Mouse (Mus musculus) limb, embryonic 15.5 days (tissue): ENCODE results near the gene Ap2m1. TPM values are rescaled to one million over a fixed set of nuclear protein-coding genes. Genes with fewer than 3 reads are reported as not detected.
"Not testable (repeated sequence)": the region's sequence is repeated elsewhere in the genome, so short reads cannot be mapped to it uniquely, and the experiment has no call there.

Experiments used
- ATAC-seq: fragments of 200-750 bp; cut with Nextera tagmentation; 2 replicates; pipeline ENCODE4 v1.8.0; 2017; ENCODE audit warnings: low read depth, moderate TSS enrichment; ENCODE audit not compliant: insufficient number of reproducible peaks, low FRiP score, low TSS enrichment
- H3K27ac ChIP-seq: fragments of 300-500 bp; sonication (generic); 2 replicates; pipeline ENCODE4 v1.5.1; 2015; ENCODE audit warnings: moderate library complexity, mild to moderate bottlenecking, inconsistent platforms
- H3K27me3 ChIP-seq: fragments of 300-500 bp; sonication (generic); 2 replicates; pipeline ENCODE4 v1.6.1; 2015; ENCODE audit warnings: inconsistent platforms
- H3K36me3 ChIP-seq: fragments of 300-500 bp; sonication (generic); 2 replicates; pipeline ENCODE4 v1.6.1; 2015; ENCODE audit warnings: inconsistent platforms
- H3K4me1 ChIP-seq: fragments of 300-500 bp; sonication (generic); 2 replicates; pipeline ENCODE4 v1.6.1; 2015; ENCODE audit warnings: inconsistent platforms
- H3K4me2 ChIP-seq: fragments of 300-500 bp; sonication (generic); 2 replicates; pipeline ENCODE4 v1.6.1; 2015; ENCODE audit warnings: mild to moderate bottlenecking, inconsistent platforms
- H3K4me3 ChIP-seq: fragments of 300-500 bp; sonication (generic); 2 replicates; pipeline ENCODE4 v1.5.1; 2015; ENCODE audit warnings: mild to moderate bottlenecking, inconsistent platforms
- H3K9ac ChIP-seq: fragments of 300-500 bp; sonication (generic); 2 replicates; pipeline ENCODE4 v1.6.1; 2015; ENCODE audit warnings: inconsistent platforms
- H3K9me3 ChIP-seq: fragments of 300-500 bp; sonication (generic); 2 replicates; pipeline ENCODE4 v1.6.1; 2016; ENCODE audit warnings: inconsistent platforms
- WGBS: fragments of 180-500 bp; shearing (Covaris S2); methylation state at CpG from one replicate; pipeline ENCODE4 v1.1.7; 2015; 5-methylcytosine and 5-hydroxymethylcytosine counted together
- polyA plus RNA-seq: library from polyadenylated mRNA; unstranded; fragments of >200 nt; fragmentation: Nextera tagmentation; extraction: Ambion mirVana; gene quantifications from 2 replicates; pipeline ENCODE4 v1.2.1, GENCODE M21; 2015

Ap2m1 gene
- 572 and 581 TPM in 2 replicates for polyA plus RNA-seq

- under 1% methylated on average over 52 of the region's 52 CpGs for WGBS
- Histone ChIP-seq H3K27ac (peak within 1 kb of the TSS; percentile 82), H3K4me3 (peak within 1 kb of the TSS; percentile 90), H3K27me3 (no peaks in the 10 kb centered on the region), H3K4me2 (peak within 1 kb of the TSS; percentile 64), H3K4me1 (peaks cover 26% of the 10 kb centered on the region), H3K36me3 (peaks cover 56% of the 10 kb centered on the region), H3K9ac (peak within 1 kb of the TSS; percentile 89), H3K9me3 (no peaks in the 10 kb centered on the region)
- peak; percentile 98 for ATAC-seq
These were observed at the start of gene Ap2m1 for GRCm38 (mm10) chr16:20535296-20536080. TSS of gene Ap2m1 (plus strand) at chr16:20535478.

- no peaks in the 10 kb centered on the region for H3K27me3 ChIP-seq
- no peaks in the 10 kb centered on the region for H3K36me3 ChIP-seq
- no peak overlapping the region for H3K27ac ChIP-seq
- 51% methylated on average over 3 of the region's 3 CpGs for WGBS
- no peak overlapping the region for H3K9ac ChIP-seq
- no peaks in the 10 kb centered on the region for H3K4me1 ChIP-seq
- no peaks in the 10 kb centered on the region for H3K9me3 ChIP-seq
- no peak for ATAC-seq
- H3K4me2 ChIP-seq: no peak overlapping the region
- no peak overlapping the region for H3K4me3 ChIP-seq
These were observed 49.2 kb upstream of the Ap2m1 start for GRCm38 (mm10) chr16:20486048-20486447.

GRCm38 (mm10) chr16:20488151-20488550, 47.1 kb upstream of the Ap2m1 start:
- WGBS: 61% methylated on average over 1 of the region's 1 CpGs
- H3K36me3 ChIP-seq: no peaks in the 10 kb centered on the region

GRCm38 (mm10) chr16:20488751-20489150, 46.5 kb upstream of the Ap2m1 start:
- not testable (repeated sequence) for H3K9ac ChIP-seq, ATAC-seq, H3K36me3 ChIP-seq, H3K4me1 ChIP-seq, H3K9me3 ChIP-seq, H3K27me3 ChIP-seq, H3K27ac ChIP-seq, H3K4me3 ChIP-seq, H3K4me2 ChIP-seq
- 79% methylated on average over 9 of the region's 9 CpGs for WGBS

More at GRCm38 (mm10) chr16:20488151-20488550, 47.1 kb upstream of the Ap2m1 start:
- Histone ChIP-seq H3K9me3 (no peaks in the 10 kb centered on the region), H3K4me3 (no peak overlapping the region), H3K4me2 (no peak overlapping the region), H3K27ac (no peak overlapping the region), H3K4me1 (no peaks in the 10 kb centered on the region), H3K27me3 (no peaks in the 10 kb centered on the region), H3K9ac (no peak overlapping the region)
- no peak for ATAC-seq

GRCm38 (mm10) chr16:20489233-20489632, 46.0 kb upstream of the Ap2m1 start:
- 80% methylated on average over 2 of the region's 2 CpGs for WGBS
- no peaks in the 10 kb centered on the region for H3K36me3 ChIP-seq
- no peak overlapping the region for H3K4me2 ChIP-seq
- H3K9ac ChIP-seq: no peak overlapping the region
- no peaks in the 10 kb centered on the region for H3K4me1 ChIP-seq
- no peaks in the 10 kb centered on the region for H3K9me3 ChIP-seq
- no peak for ATAC-seq
- H3K27me3 ChIP-seq: no peaks in the 10 kb centered on the region
- H3K4me3 ChIP-seq: no peak overlapping the region
- H3K27ac ChIP-seq: no peak overlapping the region

- H3K9me3 ChIP-seq: no peaks in the 10 kb centered on the region
- no peaks in the 10 kb centered on the region for H3K4me1 ChIP-seq
- H3K27me3 ChIP-seq: no peaks in the 10 kb centered on the region
- H3K4me2 ChIP-seq: no peak overlapping the region
- WGBS: 37% methylated on average over 2 of the region's 2 CpGs
- no peaks in the 10 kb centered on the region for H3K36me3 ChIP-seq
- H3K27ac ChIP-seq: no peak overlapping the region
- no peak for ATAC-seq
- no peak overlapping the region for H3K9ac ChIP-seq
- no peak overlapping the region for H3K4me3 ChIP-seq
These were observed 44.7 kb upstream of the Ap2m1 start for GRCm38 (mm10) chr16:20490581-20490980.

GRCm38 (mm10) chr16:20491301-20491700, 44.0 kb upstream of the Ap2m1 start:
- Histone ChIP-seq H3K27me3 (no peaks in the 10 kb centered on the region), H3K4me2 (no peak overlapping the region), H3K4me3 (no peak overlapping the region), H3K36me3 (no peaks in the 10 kb centered on the region), H3K9ac (no peak overlapping the region), H3K9me3 (no peaks in the 10 kb centered on the region), H3K27ac (no peak overlapping the region), H3K4me1 (no peaks in the 10 kb centered on the region)
- no peak for ATAC-seq
- WGBS: 54% methylated on average over 2 of the region's 2 CpGs

- Histone ChIP-seq H3K27ac (no peak overlapping the region), H3K36me3 (no peaks in the 10 kb centered on the region), H3K9me3 (no peaks in the 10 kb centered on the region), H3K4me2 (no peak overlapping the region), H3K4me3 (no peak overlapping the region), H3K9ac (no peak overlapping the region), H3K4me1 (peaks cover 8% of the 10 kb centered on the region), H3K27me3 (no peaks in the 10 kb centered on the region)
- ATAC-seq: no peak
- 73% methylated on average over 2 of the region's 2 CpGs for WGBS
These were observed 41.8 kb upstream of the Ap2m1 start for GRCm38 (mm10) chr16:20493452-20493851.

GRCm38 (mm10) chr16:20496671-20497600, 38.3 kb upstream of the Ap2m1 start:
- H3K4me2 ChIP-seq: peak overlapping the region; percentile 57
- ATAC-seq: no peak; the same call in 1 of the 2 replicates
- WGBS: 15% methylated on average over 25 of the region's 25 CpGs
- H3K27me3 ChIP-seq: no peaks in the 10 kb centered on the region
- H3K4me3 ChIP-seq: peak overlapping the region; percentile 33
- peak overlapping the region; percentile 33; the same call in 1 of the 2 replicates for H3K27ac ChIP-seq
- H3K9ac ChIP-seq: no peak overlapping the region
- peaks cover 16% of the 10 kb centered on the region for H3K4me1 ChIP-seq
- no peaks in the 10 kb centered on the region for H3K9me3 ChIP-seq
- H3K36me3 ChIP-seq: peaks cover 10% of the 10 kb centered on the region

GRCm38 (mm10) chr16:20497980-20498676, 37.1 kb upstream of the Ap2m1 start:
- Histone ChIP-seq H3K4me3 (peak overlapping the region; percentile 86), H3K4me1 (peaks cover 16% of the 10 kb centered on the region), H3K27me3 (no peaks in the 10 kb centered on the region), H3K27ac (peak overlapping the region; percentile 60), H3K4me2 (peak overlapping the region; percentile 82), H3K9me3 (no peaks in the 10 kb centered on the region), H3K36me3 (peaks cover 22% of the 10 kb centered on the region), H3K9ac (peak overlapping the region; percentile 86; the same call in 1 of the 2 replicates)
- WGBS: 8% methylated on average over 16 of the region's 16 CpGs
- no peak for ATAC-seq

GRCm38 (mm10) chr16:20498677-20499475, 36.4 kb upstream of the Ap2m1 start, which contains the start of gene Eif2b5:
TSS of gene Eif2b5 (plus strand) at chr16:20498817.
- Histone ChIP-seq H3K27ac (peak within 1 kb of the TSS; percentile 70), H3K4me1 (peaks cover 16% of the 10 kb centered on the region), H3K27me3 (no peaks in the 10 kb centered on the region), H3K9me3 (no peaks in the 10 kb centered on the region), H3K36me3 (peaks cover 29% of the 10 kb centered on the region), H3K4me3 (peak within 1 kb of the TSS; percentile 86), H3K4me2 (peak within 1 kb of the TSS; percentile 82), H3K9ac (peak within 1 kb of the TSS; percentile 86)
- WGBS: under 1% methylated on average over 49 of the region's 49 CpGs
- ATAC-seq: peak; percentile 90
